Mouse (Mus musculus) liver, embryonic 14.5 days (tissue): Measurements from ENCODE around the gene Polk. TPM values are rescaled to one million over a fixed set of nuclear protein-coding genes. Genes with fewer than 3 reads are reported as not detected.

Experiments
- ATAC-seq: fragments of 200-750 bp; cut with Nextera tagmentation; 2 replicates; pipeline ENCODE4 v1.8.0; 2017; ENCODE audit warnings: moderate number of reproducible peaks, mild to moderate bottlenecking, moderate library complexity; ENCODE audit not compliant: insufficient read depth
- DNase-seq, 3 experiments: peaks; one replicate each; pipeline ENCODE4 v3.0.0-alpha.2; 2012 to 2013; ENCODE audit warnings: low read depth in 3 of 3, low spot score in 3 of 3
- H3K27ac ChIP-seq: fragments of 300-500 bp; sonication (generic); 2 replicates; pipeline ENCODE4 v1.5.1; 2014; ENCODE audit warnings: moderate library complexity, mild to moderate bottlenecking, control low read depth, inconsistent platforms
- H3K27me3 ChIP-seq: fragments of 300-500 bp; sonication (generic); 2 replicates; pipeline ENCODE4 v1.6.1; 2014; ENCODE audit warnings: mild to moderate bottlenecking, low read length, moderate library complexity; ENCODE audit not compliant: control insufficient read depth, insufficient read depth
- H3K36me3 ChIP-seq: fragments of 300-500 bp; sonication (generic); replicated peaks from 2 replicates; pipeline ENCODE4 v1.6.1; 2014; ENCODE audit warnings: low read depth; ENCODE audit not compliant: control insufficient read depth, insufficient read depth
- H3K4me1 ChIP-seq, 2 experiments: fragments of 200-500 bp in 1 of 2; fragments of 300-500 bp in 1 of 2; sonication (generic) in 1 of 2; replicated peaks; 2 replicates each; pipeline ENCODE4 v1.6.1; 2012 to 2014; ENCODE audit warnings: antibody characterized with exemption in 1 of 2, inconsistent platforms in 1 of 2, low read length in 1 of 2; ENCODE audit not compliant: control insufficient read depth in 2 of 2, insufficient read depth in 2 of 2
- H3K4me2 ChIP-seq: fragments of 300-500 bp; sonication (generic); 2 replicates; pipeline ENCODE4 v1.6.1; 2014; ENCODE audit warnings: low read depth, mild to moderate bottlenecking, control low read depth, moderate library complexity
- H3K4me3 ChIP-seq, 2 experiments: fragments of 200-500 bp in 1 of 2; fragments of 300-500 bp in 1 of 2; sonication (generic) in 1 of 2; 2 replicates each; pipeline ENCODE4 v1.5.1; 2012 to 2014; ENCODE audit warnings: low read depth in 2 of 2, low read length in 2 of 2, mild to moderate bottlenecking in 2 of 2, control low read depth in 1 of 2, inconsistent platforms in 1 of 2, moderate library complexity in 1 of 2; ENCODE audit not compliant: insufficient read depth in 1 of 2
- H3K9ac ChIP-seq: fragments of 300-500 bp; sonication (generic); replicated peaks from 2 replicates; pipeline ENCODE4 v1.6.1; 2014; ENCODE audit warnings: mild to moderate bottlenecking, control low read depth, moderate library complexity
- H3K9me3 ChIP-seq: fragments of 300-500 bp; sonication (generic); 2 replicates; pipeline ENCODE4 v1.6.1; 2016; ENCODE audit warnings: low read length, mixed read lengths; ENCODE audit not compliant: control insufficient read depth
- CTCF ChIP-seq: IDR thresholded peaks from 2 replicates; pipeline ENCODE4 v1.5.1; 2016; ENCODE audit warnings: antibody characterized with exemption, low read depth, control low read depth
- EP300 ChIP-seq: IDR thresholded peaks from 2 replicates; pipeline ENCODE4 v1.6.1; 2016; ENCODE audit warnings: antibody characterized with exemption, low read depth
- WGBS: fragments of 180-500 bp; shearing (Covaris S2); extraction: QIAGEN DNeasy Blood & Tissue Kit; methylation state at CpG from one replicate; pipeline ENCODE4 v1.1.7; 2014; ENCODE audit not compliant: insufficient replicate concordance; 5-methylcytosine and 5-hydroxymethylcytosine counted together
- polyA plus RNA-seq, 2 experiments: library from polyadenylated mRNA; depleted of rRNA in 1 of 2; stranded (reverse) in 1 of 2; unstranded in 1 of 2; fragments of >200 nt; fragmentation: Nextera tagmentation in 1 of 2; extraction: Ambion mirVana in 1 of 2; gene quantifications; 2 replicates each; pipeline versions ENCODE4 v1.2.1 to v1.2.3; 2012 to 2014

The Polk gene
- polyA plus RNA-seq, 2 experiments, result 2.7 to 3.5 TPM

DNA sequence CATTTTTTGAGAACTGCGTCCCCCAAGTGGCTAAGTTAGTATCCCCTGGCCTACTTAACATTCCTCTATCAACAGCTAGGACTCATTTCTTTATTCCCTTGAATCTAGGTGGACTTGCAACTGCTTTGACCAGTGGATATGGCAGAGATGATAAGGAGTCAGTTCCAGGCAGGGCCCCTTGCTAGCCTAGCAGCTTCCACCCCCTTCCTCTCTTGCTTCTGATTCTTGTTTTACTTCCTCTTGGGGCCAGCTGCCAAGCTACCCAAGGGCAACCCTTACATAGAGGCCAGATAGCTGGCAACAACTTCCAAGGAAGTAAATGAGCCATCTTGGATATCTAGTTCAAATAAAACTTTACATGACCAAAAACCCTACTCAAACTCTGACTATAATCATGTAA lies 105.5 kb downstream of the Polk start:
- Histone ChIP-seq H3K4me2 (no peak overlapping the region), H3K9ac (no peak overlapping the region), H3K4me1 (peaks cover 0 to 28% of the 10 kb centered on the region in 2 experiments; a peak in 2 of 4 replicates), H3K27ac (no peak overlapping the region), H3K27me3 (no peaks in the 10 kb centered on the region), H3K4me3 (no peak overlapping the region), H3K9me3 (no peaks in the 10 kb centered on the region), H3K36me3 (no peaks in the 10 kb centered on the region)
- no peak for TF ChIP-seq CTCF
- no peak for TF ChIP-seq EP300
- DNase-seq, result no peak
- 70% methylated on average over 1 of the region's 1 CpGs for WGBS
- ATAC-seq, result no peak

DNA sequence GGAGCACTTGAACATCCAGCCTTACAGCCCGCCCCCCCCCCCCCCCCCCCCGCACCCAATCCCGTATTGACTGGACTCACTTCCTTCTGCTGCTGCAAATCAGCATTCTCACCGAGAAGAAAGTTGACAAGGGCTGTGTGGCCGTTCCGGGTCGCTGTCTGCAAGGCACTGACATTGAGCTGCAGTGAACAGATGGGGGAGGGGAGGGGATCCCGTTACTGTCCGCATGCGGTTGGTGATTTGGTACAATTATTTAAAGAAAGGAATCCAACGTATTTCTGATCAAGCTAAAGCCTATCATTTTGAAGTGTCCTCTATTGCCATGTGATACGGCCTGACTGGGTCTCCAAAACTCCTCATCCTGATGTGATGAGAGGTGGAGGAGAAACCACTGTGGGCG lies 106.6 kb downstream of the Polk start:
- WGBS, result 16% methylated on average over 11 of the region's 13 CpGs
- no peak for DNase-seq

GRCm38 (mm10) chr13:96434899-96435331 lies 107.5 kb downstream of the Polk start:
- Histone ChIP-seq H3K27ac (no peak overlapping the region), H3K9ac (no peak overlapping the region), H3K9me3 (no peaks in the 10 kb centered on the region), H3K4me2 (no peak overlapping the region), H3K36me3 (no peaks in the 10 kb centered on the region), H3K4me1 (peaks cover 0 to 28% of the 10 kb centered on the region in 2 experiments; a peak in 2 of 4 replicates), H3K4me3 (no peak overlapping the region), H3K27me3 (no peaks in the 10 kb centered on the region)
- WGBS, result 44% methylated on average over 5 of the region's 5 CpGs
- TF ChIP-seq CTCF, result no peak
- TF ChIP-seq EP300, result no peak
- no peak for DNase-seq
- no peak for ATAC-seq

More for the DNA sequence above, 106.6 kb downstream of the Polk start:
- H3K36me3 ChIP-seq, result no peaks in the 10 kb centered on the region
- H3K27ac ChIP-seq, result no peak overlapping the region
- no peak overlapping the region for H3K9ac ChIP-seq
- H3K4me1 ChIP-seq, result peaks cover 0 to 28% of the 10 kb centered on the region in 2 experiments; a peak in 2 of 4 replicates
- no peaks in the 10 kb centered on the region for H3K27me3 ChIP-seq
- no peaks in the 10 kb centered on the region for H3K9me3 ChIP-seq
- peak overlapping the region; percentile 19; the same call in 1 of the 2 replicates for H3K4me2 ChIP-seq
- ATAC-seq, result no peak
- H3K4me3 ChIP-seq, result no peak overlapping the region
- TF ChIP-seq CTCF (peak; percentile 21; the same call in 1 of the 2 replicates), EP300 (no peak)

GRCm38 (mm10) chr13:96433648-96434190 lies 108.7 kb downstream of the Polk start:
- WGBS, result 11% methylated on average over 11 of the region's 11 CpGs
- no peaks in the 10 kb centered on the region for H3K9me3 ChIP-seq
- H3K4me2 ChIP-seq, result no peak overlapping the region
- peak; percentile 31; the same call in 1 of the 2 replicates for ATAC-seq
- no peaks in the 10 kb centered on the region for H3K36me3 ChIP-seq
- no peak for TF ChIP-seq CTCF
- TF ChIP-seq EP300, result no peak
- no peak overlapping the region for H3K27ac ChIP-seq
- H3K27me3 ChIP-seq, result no peaks in the 10 kb centered on the region
- H3K4me1 ChIP-seq, result peaks cover 0 to 28% of the 10 kb centered on the region in 2 experiments; a peak in 2 of 4 replicates
- H3K9ac ChIP-seq, result no peak overlapping the region
- no peak overlapping the region for H3K4me3 ChIP-seq
- DNase-seq, result no peak

DNA sequence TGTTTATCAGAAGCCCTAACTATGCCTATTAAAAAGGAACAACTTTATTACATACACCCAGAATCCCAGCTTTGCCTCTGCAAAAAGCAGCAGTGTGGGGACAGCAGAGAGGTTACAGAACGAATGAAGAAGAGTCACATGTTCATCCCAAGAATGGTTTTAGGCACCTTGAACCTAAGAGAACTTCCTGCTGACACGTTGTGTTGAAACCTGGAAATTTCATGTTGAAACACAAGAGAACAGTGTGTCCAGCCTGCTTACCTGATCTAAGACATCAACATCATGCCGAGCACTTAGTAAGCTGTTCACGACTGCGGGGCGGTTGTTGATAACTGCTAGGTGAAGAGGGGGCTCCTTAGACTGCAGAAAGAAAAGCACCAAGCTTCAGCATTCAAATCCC lies 109.3 kb downstream of the Polk start:
- H3K27me3 ChIP-seq, result no peaks in the 10 kb centered on the region
- H3K9me3 ChIP-seq, result no peaks in the 10 kb centered on the region
- DNase-seq (no peak), ATAC-seq (no peak)
- H3K4me2 ChIP-seq, result no peak overlapping the region
- WGBS, result 57% methylated on average over 6 of the region's 6 CpGs
- H3K36me3 ChIP-seq, result no peaks in the 10 kb centered on the region
- H3K4me1 ChIP-seq, result peaks cover 0 to 28% of the 10 kb centered on the region in 2 experiments; a peak in 2 of 4 replicates
- H3K4me3 ChIP-seq, result no peak overlapping the region
- TF ChIP-seq EP300 (no peak), CTCF (no peak)
- H3K27ac ChIP-seq, result no peak overlapping the region
- H3K9ac ChIP-seq, result no peak overlapping the region
